Mouse (Mus musculus) neural tube, postnatal 0 days (tissue): ENCODE results near the gene Psmc2. TPM values are rescaled to one million over a fixed set of nuclear protein-coding genes. Genes with fewer than 3 reads are reported as not detected.

ENCODE experiments used
- polyA plus RNA-seq: library from polyadenylated mRNA; unstranded; fragments of >200 nt; fragmentation: Nextera tagmentation; extraction: Ambion mirVana; gene quantifications from 2 replicates; pipeline ENCODE4 v1.2.1, GENCODE M21; 2015

Psmc2 gene
- 166 and 173 TPM in 2 replicates for polyA plus RNA-seq

GRCm38 (mm10) chr5:21785053-21785452, at the start of gene Psmc2, which contains the start of gene Dnajc2:
Psmc2 (plus strand) TSS chr5:21785283.
Dnajc2 (minus strand) TSS chr5:21785251.

GRCm38 (mm10) chr5:21736956-21737585, 48.0 kb upstream of the Psmc2 start, which contains the start of gene Pmpcb:
Pmpcb (plus strand) TSS chr5:21737141.

Other genes starting within 250 kb of the Psmc2 start
- 4.3 and 5.6 TPM in 2 replicates for gene Lrrc17, start 241.7 kb upstream of the Psmc2 start, polyA plus RNA-seq
- 0.19 and 0.53 TPM in 2 replicates for gene Fbxl13, start 139.6 kb upstream of the Psmc2 start, polyA plus RNA-seq
- gene Armc10, start 139.5 kb upstream of the Psmc2 start, polyA plus RNA-seq = 25.5 and 27.8 TPM in 2 replicates
- 2.0 and 2.3 TPM in 2 replicates for gene Napepld, start 83.9 kb upstream of the Psmc2 start, polyA plus RNA-seq
- gene Pmpcb, start 48.1 kb upstream of the Psmc2 start, polyA plus RNA-seq = 67.9 and 68.3 TPM in 2 replicates
- 66.4 and 71.3 TPM in 2 replicates for gene Dnajc2, start within 50 bp of the Psmc2 start, polyA plus RNA-seq
- gene Slc26a5, start 80.3 kb downstream of the Psmc2 start, polyA plus RNA-seq = 0.27 and 0.46 TPM in 2 replicates